Mouse (Mus musculus) left cerebral cortex, postnatal 14 days (tissue): ENCODE measurements at regions not wholly inside any gene's neighbourhood (a gene's known extent, or its start where the extent isn't known, plus 50 kb on each side); places are given as distances from the start of the nearest gene placed in this dataset.

Source experiments
- DNase-seq, 2 experiments: peaks; one replicate each; pipeline ENCODE4 v3.0.0; 2021 to 2022; ENCODE audit warnings: low spot score in 2 of 2, mixed read lengths in 1 of 2
- intact Hi-C: fragments of 180-260 bp; cut with DNase I; formaldehyde crosslinking; loops from one replicate; pipeline ENCODE4 v1.15.1; 2025

DNA sequence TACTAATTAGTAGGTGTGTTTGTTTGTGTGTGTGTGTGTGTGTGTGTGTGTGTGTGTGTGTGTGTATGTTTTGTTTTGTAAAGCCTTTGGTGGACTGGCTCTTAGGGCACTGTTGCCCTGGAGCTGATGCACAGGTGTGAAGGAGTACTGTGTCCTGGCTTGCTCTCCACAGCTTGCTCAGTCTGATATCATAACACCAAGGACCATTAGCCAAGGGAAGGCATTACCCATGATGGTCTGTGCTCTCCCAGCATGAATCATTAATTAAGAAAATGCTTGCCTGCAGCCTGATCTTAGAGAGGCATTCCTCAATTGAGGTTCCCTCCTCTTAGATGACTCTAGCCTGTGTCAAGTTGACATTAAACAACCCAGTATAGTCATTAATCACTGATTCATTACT, 54.7 kb downstream of the Spry2 start:
- DNase-seq: no peak
- intact Hi-C loops: no loop called here

DNA sequence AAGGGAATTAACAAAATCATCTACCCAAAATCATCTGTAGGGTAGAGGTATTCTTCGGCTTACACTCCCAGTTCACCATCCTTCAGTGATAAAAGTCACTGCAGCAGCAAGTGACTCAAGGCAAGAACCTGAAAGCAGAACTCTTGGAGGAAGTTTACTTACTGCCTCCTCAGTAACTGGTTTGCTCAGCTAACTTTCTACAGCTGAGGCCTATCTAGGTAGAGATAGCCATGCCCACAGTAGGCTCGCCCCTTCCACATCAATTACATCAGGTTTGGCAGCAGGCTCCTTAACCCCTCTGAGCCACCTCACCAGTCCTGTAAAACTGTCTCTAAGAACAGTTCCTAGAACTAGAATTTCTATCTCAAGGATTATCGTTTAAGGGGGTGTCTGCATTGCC, 59.1 kb downstream of the Spry2 start:
- intact Hi-C loops: no loop called here
- no peak for DNase-seq

DNA sequence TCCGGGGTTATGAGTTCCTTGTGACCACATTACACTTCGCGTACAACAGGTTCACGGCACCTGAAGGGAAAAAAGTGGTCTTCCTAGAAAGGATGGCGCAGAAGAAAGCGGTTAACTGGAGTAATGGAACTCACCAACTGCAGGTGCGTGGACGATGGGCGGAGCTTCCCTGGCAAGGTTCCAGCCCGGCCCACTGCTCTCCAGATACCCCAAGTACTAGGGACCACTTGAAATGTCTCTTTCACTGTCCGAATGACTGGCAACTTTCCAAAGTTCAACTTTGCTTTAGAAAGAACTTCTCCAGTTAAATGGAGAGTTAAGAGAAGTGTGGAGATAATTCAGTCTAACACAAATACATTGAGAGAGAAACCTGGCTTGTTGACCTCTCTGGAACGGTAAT, 65.9 kb downstream of the Spry2 start:
- no peak for DNase-seq
- intact Hi-C loops: no loop called here

DNA sequence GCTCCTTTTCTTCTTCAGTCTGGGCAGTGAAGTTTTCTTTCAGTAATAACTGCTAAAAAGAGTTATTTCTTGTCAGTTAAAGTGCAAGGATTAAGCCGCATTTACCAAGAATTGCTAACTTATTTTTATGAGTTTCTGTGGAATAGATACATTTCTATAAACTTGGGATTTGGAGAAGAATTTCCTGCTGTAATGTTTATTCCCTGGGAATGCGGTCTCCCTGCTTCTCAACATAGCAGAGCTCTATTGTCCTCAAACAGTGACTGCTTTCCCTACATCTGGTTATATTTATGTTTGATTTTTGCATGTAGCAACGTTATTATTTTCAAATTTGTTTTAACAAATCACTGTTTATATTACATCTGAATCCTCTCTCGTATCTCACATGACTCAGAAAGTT, 66.3 kb downstream of the Spry2 start:
- intact Hi-C loops: no loop called here
- no peak for DNase-seq

DNA sequence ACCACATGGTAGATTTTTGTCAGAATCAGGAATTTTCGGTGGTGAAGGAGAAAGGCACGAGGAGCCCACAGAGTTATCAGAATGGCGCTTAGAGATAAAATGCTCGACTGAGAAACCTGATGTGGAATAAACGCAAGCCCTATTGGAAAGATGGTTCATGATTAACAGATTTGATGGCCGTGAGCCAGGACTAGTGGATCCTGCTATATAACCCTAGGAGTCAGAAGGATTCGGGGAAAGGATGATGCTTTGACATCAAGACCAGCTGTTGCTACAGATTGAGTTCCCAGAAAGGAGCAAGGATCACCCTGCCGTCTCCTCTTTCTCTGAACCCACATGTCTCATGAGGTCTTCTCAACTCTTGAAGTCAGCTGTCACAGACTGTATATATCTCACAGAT, 73.5 kb downstream of the Spry2 start:
- intact Hi-C loops: no loop called here

DNA sequence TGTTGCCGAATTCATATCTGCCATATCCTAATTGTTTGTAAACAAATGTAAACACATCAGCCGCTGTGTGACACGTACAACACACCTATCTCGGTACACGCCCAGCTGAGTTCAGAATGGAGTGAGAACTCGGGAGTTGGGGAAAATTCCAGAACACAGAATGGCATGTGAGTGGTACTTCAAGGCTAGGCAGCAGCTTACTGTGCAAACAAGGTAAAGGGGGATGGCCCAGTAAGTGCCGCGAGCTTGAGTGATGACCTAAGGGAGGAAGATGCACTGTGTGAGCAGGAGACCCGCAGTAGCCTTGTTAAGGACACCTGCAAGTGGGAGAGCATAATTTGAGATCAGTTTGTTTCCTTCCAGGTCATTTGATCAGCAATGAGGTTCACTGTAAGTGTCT, 74.0 kb downstream of the Spry2 start:
- intact Hi-C loops: no loop called here
- DNase-seq: no peak

More for the DNA sequence above, 73.5 kb downstream of the Spry2 start:
- DNase-seq: no peak

DNA sequence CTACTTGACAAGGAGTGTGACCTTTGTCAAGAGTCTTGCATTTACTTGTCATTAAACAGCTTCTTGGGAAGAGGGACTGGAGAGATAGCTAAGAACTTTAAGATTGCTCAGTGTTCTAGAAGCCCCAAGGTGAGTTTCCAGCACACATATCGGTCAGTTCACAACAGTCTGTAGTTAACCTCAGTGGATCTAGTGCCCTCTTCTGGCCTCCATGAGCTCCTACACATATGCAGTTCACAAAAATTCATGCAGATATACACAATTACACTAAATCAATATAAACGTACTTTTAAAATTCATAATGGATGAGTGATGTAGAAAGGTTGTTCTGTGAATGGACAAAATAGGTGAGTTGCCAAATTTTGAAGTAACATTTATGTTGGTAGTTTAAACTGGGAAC, 77.1 kb downstream of the Spry2 start:
- no peak for DNase-seq
- intact Hi-C loops: no loop called here

DNA sequence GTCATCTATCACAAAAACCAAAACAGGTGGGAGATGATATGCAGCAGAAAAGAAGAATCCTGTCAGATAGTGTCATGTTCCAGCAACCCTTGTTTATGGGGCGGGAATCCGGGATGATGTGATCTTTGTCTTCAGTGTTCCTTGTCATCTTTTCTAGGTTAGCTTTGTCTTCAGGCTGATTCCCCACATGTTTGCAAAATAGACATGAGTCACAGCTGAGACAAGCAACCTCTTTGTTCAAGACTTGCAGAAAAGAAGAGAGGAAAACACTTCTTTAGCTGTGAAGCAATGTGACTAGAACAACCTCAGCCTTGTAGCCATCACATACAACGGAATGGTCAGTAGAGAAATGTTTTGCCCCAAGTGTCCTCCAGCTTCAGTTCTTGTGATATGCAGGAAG, 77.8 kb downstream of the Spry2 start:
- intact Hi-C loops: no loop called here

DNA sequence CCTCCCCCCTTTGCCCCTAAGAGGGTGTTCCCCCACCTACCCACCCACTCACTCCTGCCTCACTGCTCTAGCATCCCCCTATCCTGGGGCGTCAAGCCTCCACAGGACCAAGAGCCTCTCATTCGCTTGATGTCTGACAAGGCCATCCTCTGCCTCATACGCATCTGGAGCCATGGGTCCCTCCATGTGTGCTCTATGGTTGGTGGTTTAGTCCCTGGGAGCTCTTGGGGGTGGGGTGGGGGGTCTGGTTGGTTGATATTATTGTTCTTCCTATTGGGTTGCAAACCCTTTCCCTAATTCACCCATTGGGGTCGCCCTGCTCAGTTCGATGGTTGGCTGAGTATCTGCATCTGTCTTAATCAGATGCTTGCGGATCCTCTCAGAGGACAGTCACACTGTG, 79.1 kb downstream of the Spry2 start:
- intact Hi-C loops: no loop called here
- DNase-seq: no peak

More for the DNA sequence above, 77.8 kb downstream of the Spry2 start:
- DNase-seq: no peak

DNA sequence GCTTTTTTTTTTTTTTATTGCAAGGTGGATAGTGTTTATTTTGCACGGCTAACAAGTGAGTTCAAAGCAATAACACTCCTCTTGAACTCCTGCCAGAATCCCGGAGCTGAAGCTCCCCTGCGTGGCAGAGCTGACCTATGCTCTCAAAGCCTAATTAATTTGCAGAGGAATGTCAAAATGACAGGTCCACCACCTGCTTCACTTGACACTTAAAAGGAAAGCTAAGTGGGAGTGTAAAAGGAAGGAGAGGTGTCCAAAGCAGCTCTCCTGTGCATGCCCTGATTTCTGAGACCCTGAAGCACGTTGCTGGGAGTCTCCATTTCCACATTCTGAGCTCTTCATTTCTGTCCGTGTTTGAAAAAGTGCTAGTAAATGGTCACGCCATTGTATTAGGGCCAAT, 80.8 kb downstream of the Spry2 start:
- DNase-seq: no peak
- intact Hi-C loops: no loop called here

DNA sequence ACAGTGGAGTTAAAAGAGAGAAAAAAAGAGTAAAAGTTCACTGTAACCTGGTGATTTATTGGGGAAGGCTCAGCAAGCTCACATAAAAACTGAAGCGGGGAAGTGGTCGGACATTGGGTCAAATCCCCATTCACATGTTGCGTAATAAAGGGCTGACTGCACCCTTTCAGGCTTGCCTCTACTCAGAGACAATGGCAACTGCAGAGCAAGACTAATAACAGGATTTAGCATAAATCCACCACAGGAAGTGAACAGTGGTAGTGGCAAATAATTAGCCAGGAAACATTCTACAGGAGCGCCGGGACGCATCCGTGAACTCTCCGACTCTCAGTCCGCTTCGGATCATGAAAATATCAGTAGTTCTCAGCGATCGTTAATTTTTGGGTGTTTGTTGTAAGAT, 81.3 kb downstream of the Spry2 start:
- intact Hi-C loops: no loop called here
- DNase-seq: no peak

DNA sequence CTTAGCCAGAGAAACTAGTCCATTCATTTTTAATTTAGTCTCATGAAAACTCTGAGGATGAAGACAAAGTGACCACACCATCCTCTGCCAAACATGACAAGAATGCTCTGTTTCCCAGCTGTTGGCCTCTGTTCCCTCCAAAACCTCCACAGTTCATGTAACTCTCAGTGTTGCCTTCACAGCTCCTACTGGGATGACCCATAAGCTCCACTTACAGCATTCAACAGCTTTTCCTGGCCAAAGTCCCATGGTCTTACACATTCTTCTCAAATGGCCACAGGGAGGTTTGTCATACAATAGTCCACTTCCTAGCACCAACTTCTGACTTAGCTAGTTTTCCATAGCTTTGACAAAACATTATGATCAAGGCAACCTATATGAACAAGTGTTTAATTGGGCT, 83.0 kb downstream of the Spry2 start:
- intact Hi-C loops: no loop called here
- DNase-seq: no peak

DNA sequence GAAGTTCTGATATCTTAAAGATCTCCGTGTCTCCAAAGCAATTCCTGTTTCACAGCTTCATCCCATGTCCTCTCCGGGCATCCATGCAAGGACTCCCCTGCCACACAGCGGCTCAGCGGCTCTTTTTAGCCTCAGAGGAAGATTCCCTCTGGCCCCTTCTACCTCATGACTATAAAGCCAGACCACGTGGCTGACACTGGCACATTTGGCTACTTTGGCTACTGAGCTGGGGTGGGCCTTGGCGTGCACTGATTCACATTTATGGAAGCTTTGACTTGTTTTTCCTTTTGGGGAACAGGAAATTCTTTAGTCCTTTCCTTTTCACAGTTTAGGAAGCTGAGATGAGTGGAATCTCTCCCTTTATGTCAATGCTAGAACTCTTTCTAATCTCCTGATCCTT, 83.5 kb downstream of the Spry2 start:
- no peak for DNase-seq
- intact Hi-C loops: no loop called here

DNA sequence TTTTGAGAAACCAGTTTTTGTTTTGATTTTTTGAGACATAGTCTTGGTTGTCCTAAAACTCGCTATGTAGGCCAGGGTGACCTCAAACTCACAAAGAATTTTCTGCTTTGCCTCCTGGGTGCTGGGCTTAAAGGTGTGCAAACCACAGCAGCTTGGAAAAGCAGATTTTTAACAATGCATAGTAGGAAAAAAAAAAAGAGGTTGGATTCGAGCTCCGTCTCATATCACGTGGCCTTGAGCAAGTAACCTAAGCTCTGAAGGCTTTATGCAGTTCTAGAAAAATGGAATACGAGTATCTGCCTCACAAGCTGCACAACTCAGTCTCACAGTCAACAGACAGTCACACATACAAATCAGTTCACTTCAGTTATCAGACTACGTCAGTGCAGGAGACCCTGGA, 90.9 kb downstream of the Spry2 start:
- intact Hi-C loops: no loop called here
- DNase-seq: no peak

DNA sequence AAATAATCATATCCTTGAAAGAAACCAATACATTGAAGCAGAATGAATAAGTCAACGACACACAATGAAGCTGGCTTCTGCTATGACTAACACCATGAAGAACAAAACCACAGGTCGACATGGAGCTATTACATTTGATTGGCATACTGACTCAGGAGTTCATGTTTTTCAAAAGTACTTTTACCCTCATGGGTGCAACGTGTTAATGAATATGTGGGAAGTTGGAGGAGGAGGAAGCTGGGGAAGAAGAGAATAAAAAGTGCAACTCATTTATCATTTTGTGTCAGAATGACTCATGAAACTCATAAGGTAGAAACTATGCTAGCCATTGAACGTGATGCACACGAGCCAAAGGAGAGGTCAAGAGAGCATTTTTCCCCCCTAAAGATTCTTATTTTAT, 91.3 kb downstream of the Spry2 start:
- DNase-seq: no peak
- intact Hi-C loops: no loop called here

DNA sequence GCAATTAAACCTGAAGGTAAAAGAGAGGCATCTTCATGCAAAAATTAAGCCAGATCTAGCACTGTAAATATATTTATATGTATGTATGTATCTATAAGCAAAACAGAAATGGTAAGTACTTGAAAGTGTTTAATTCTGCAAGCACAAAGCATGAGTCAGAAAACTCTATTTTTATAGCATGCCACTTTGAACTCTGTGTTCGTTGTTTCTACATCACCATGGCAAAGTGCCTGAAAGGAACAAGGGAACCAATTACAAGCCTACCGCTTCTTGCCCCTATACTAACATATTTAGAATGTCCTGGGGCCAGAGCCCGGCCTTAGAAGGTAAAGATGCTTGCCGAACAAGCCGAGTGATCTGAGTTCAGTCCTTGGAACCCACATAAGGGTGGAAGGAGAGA, 91.9 kb downstream of the Spry2 start:
- intact Hi-C loops: no loop called here
- no peak for DNase-seq

DNA sequence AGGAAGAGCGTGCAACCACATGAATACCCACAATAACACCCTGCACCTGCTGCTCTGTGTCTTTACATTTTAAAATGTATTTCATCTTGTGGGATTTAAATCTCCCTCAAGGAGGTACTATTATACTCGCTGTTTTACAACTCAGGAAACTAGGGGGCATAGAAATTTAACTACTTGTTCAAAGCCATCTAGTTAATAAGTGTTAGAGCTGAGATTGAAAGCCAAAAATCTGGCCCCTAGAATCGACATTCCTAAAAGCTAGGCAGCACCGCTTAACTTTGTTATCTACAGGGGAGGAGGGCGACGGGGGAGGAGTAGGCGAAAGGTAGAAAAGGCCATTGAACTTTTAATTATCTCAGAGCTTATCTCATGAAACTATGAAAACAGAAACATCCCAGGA, 93.3 kb downstream of the Spry2 start:
- intact Hi-C loops: no loop called here
- DNase-seq: no peak

DNA sequence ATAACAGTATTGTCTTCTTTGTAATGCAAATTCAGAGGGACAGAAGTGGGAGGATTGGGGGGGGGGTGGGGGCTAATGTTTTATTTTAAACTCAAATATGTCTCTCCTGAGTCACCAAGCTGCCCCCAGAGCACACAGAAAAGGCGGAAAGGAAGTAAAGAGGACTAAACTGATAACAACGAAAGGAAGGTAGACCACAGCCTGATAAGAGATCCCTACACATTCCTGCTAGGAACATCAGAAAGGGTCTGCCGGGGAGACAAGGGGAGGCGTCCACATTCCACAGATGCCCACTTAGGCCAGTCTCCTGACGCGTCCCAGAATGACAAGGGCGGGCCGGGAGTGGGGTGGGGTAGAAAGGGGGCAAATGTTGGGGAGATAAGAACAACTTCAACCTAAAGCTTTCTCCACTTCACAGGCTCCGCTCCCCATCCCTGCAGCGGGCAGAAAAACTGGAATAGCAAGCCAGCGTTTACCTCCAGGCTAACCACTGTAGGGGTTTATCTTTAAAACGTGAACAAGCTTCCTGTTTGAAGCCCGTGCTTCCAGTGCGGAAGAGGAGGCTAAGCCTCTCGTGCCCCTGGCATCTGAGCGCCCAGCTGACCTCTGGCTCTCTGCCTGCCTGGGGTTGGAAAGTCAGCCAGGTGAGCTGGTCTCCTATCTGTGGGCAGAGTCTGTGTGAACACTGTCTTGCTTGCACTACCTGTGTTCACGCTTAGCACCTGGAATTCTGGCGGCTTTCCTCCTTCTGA, 93.9 kb downstream of the Spry2 start:
- intact Hi-C loops: no loop called here
- DNase-seq: no peak

DNA sequence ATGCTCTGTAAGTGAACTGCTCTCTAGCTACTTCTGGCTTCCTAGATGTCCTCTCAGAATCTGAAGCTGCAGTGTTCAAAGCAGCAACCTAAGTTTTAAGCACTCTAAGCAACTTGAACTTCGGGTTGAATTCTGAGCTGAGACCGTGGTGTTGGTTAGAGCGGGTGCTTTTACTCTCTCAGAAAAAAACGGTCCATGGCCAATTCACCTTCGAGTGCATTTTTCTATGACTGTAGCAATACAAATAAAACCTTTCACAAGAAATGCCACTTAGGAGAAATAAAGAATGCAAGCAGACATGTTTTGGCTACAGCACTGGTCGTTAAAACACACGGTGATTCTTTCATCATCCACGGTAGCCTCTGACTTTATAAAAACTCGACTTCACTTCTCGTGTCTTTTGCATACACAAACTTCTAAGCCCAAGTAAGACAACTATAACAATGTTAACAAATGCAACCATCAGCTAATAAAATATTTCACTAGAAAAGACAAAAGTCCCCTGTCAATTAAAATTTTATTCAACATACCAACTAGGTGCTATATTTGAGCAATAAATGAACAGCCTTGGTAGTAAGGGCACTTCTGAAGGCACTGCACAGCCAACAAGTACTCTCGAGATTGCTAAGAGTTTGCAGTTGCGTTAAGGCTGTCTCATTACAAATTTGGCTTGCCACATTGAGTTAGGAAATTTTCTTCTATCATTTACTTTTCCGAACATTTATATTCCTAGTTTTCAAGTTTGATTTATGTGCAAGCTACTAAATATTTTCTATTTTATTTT, 96.3 kb downstream of the Spry2 start:
- DNase-seq: no peak
- intact Hi-C loops: no loop called here

DNA sequence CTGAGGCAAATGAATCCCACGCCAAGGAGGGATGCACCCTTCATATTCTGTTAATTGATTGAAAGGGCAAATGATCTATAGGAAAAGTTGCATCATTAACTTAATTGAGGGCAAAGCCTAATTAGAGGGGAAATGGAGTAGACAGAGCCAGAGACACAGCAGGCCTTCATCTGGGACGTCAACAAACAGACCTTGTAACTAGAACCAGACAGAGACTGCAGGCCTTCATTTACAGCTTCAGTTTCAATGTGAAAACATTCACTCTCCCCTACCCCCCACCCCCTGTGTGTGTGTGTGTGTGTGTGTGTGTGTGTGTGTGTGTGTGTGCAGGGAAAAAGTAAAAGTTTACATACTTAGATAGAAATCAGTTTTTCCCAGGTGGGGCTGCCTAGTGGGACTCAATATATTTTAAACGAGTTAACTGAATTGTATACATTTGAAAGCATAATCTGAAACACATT, 97.2 kb downstream of the Spry2 start:
- intact Hi-C loops: no loop called here
- DNase-seq: no peak

DNA sequence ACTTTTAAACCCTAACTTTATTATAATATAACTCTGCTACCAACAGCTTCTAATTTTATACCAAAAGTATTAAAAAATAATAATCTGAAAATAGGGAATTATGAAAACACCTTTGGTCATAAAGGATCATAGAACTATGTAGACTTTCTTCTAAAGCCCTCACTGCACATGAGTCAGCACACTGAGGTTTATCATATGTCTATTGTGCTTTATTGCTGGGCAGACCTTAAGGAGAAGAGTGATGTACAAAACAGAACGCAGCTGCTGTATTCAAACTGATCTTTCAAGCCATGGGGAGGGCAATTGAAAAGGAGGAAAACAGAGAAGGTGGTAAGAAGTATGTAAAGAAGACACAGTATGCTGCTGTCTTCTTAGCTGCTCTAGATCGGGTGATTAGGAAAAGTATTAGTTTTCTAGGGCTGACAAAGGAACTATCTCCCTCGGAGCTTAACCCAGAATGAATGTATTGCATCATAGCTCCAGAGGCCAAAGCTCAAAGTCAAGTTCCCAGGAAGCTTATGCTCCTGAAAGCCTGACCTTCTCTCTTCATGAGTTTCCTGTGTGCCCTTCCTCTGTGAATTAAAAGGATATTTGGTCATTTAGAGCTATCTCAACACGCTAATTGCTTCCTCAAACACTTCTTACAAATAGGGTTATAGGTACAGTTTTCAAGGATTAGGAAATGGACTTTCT, 103.5 kb downstream of the Spry2 start:
- intact Hi-C loops: no loop called here
- DNase-seq: no peak
